Mouse (Mus musculus) small intestine, adult 2 months (tissue): ENCODE measurements at regions not wholly inside any gene's neighbourhood (a gene's known extent, or its start where the extent isn't known, plus 50 kb on each side); places are given as distances from the start of the nearest gene placed in this dataset.

Source experiments
- CTCF ChIP-seq: fragments of 200-500 bp; IDR thresholded peaks from 2 replicates; pipeline ENCODE4 v1.5.1; 2012; ENCODE audit warnings: low read depth, mild to moderate bottlenecking, control low read depth, inconsistent platforms, low read length, moderate library complexity, mixed read lengths; ENCODE audit not compliant: insufficient replicate concordance, insufficient read length; ENCODE audit errors: extremely low read depth
- POLR2A ChIP-seq: fragments of 200-500 bp; IDR thresholded peaks from 2 replicates; pipeline ENCODE4 v1.6.1; 2012; ENCODE audit warnings: low read depth, mild to moderate bottlenecking, control low read depth, inconsistent platforms, low read length, moderate library complexity

GRCm38 (mm10) chr4:47592271-47592986, 118.0 kb downstream of the Sec61b start:
- TF ChIP-seq CTCF = no peak
- TF ChIP-seq POLR2A = no peak
